Mouse (Mus musculus) cortical plate, adult 2 months (tissue): ENCODE results near the gene Gpr142.

Experiments used
- CTCF ChIP-seq: fragments of 200-500 bp; IDR thresholded peaks from 2 replicates; pipeline ENCODE4 v1.5.1; 2011; ENCODE audit warnings: mild to moderate bottlenecking, control low read depth, low read length; ENCODE audit not compliant: insufficient read depth; ENCODE audit errors: extremely low read depth
- POLR2A ChIP-seq: fragments of 200-500 bp; IDR thresholded peaks from 2 replicates; pipeline ENCODE4 v1.6.1; 2011; ENCODE audit warnings: mild to moderate bottlenecking, low read length, control low read depth; ENCODE audit not compliant: insufficient read depth; ENCODE audit errors: extremely low read depth

DNA sequence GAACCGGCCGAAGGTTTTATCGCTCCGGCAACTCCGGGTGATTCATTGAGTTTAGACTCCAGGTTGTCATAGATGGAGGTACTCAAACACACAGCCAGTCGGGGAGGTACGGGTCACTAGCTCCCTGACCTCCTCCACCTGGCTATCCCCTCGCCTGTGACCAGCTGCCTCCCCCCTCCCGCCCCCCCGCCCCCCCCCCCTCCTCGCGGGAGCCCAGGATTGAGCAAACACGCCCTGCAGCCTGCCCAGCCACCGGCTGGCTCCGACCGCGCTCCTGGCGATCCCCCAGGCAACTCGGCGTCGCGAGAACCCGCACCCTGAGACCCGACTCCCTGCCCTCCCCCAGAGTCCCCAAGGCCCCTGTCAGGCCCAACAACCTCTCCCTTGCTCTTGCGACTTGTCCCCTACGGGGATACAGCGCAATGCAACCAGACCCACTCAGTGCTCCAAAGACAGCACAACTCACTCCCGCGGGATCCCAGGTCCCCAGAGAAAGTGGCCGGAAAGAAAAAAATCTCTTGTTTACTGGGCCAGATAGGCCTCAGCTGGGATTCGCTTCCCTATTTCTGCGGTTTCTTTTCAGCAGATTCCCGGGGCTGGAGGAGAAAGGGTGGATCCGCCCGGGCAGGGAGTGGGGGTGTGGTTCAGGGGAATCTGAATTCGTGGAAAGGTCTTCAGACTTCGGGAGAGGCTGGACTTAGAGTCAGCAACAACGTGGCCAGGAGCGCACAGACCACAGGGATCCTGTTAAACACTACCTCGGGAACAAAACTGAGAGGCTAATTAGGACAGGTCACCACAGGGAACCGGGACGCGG, 51.9 kb downstream of the Gpr142 start, which contains the start of gene Gprc5c:
- TF ChIP-seq CTCF: no peak
- no peak for TF ChIP-seq POLR2A
